Mouse (Mus musculus): ENCODE data around the gene Gpc6.
A peak's percentile ranks its signal among the peaks of the same experiment; 100 is the strongest.

Gene Gpc6

GRCm38 (mm10) chr14:117951686-117952085 lies 1026.6 kb downstream of the Gpc6 start:
- DNase-seq, result no peak

GRCm38 (mm10) chr14:117956051-117956450 lies 1030.9 kb downstream of the Gpc6 start:
- no peak for DNase-seq

- no peak for DNase-seq
Observed at GRCm38 (mm10) chr14:117958389-117958788, 1033.3 kb downstream of the Gpc6 start.

- no peak for DNase-seq
Observed at GRCm38 (mm10) chr14:117961267-117961666, 1036.2 kb downstream of the Gpc6 start.

- no peak for DNase-seq
Observed at GRCm38 (mm10) chr14:117961844-117962243, 1036.7 kb downstream of the Gpc6 start.

GRCm38 (mm10) chr14:117962453-117962852 lies 1037.3 kb downstream of the Gpc6 start:
- DNase-seq, result peak; percentile 5

- no peak for DNase-seq
Observed at GRCm38 (mm10) chr14:117972576-117972975, 1047.5 kb downstream of the Gpc6 start.

GRCm38 (mm10) chr14:117981532-117981931 lies 1056.4 kb downstream of the Gpc6 start:
- DNase-seq, result no peak

- no peak for DNase-seq
Observed at GRCm38 (mm10) chr14:117988444-117988843, 1063.3 kb downstream of the Gpc6 start.

- DNase-seq, result no peak
Observed at GRCm38 (mm10) chr14:117990203-117990602, 1065.1 kb downstream of the Gpc6 start.

GRCm38 (mm10) chr14:117992600-117993256 lies 1067.6 kb downstream of the Gpc6 start:
- no peak for DNase-seq

GRCm38 (mm10) chr14:117993845-117994244 lies 1068.7 kb downstream of the Gpc6 start:
- no peak for DNase-seq

- no peak for DNase-seq
Observed at GRCm38 (mm10) chr14:118004434-118004833, 1079.3 kb downstream of the Gpc6 start.

GRCm38 (mm10) chr14:118005697-118006096 lies 1080.6 kb downstream of the Gpc6 start:
- DNase-seq, result peak; percentile 12

GRCm38 (mm10) chr14:118009541-118009940 lies 1084.4 kb downstream of the Gpc6 start:
- DNase-seq, result no peak

- no peak for DNase-seq
Observed at GRCm38 (mm10) chr14:118013237-118013636, 1088.1 kb downstream of the Gpc6 start.

GRCm38 (mm10) chr14:118019314-118019713 lies 1094.2 kb downstream of the Gpc6 start:
- no peak for DNase-seq

GRCm38 (mm10) chr14:118021867-118022543 lies 1096.9 kb downstream of the Gpc6 start:
- DNase-seq, result no peak
